Mouse (Mus musculus) adrenal gland (tissue): ENCODE data around the gene Gm49393.
"Not testable (repeated sequence)": the region's sequence is repeated elsewhere in the genome, so short reads cannot be mapped to it uniquely, and the experiment has no call there.

Experiments
- intact Hi-C: fragments of 180-260 bp; cut with DNase I; formaldehyde crosslinking; loops from one replicate; pipeline ENCODE4 v1.15.1; 2025
- long read RNA-seq, 2 experiments: library from polyadenylated mRNA; unstranded; transcript quantifications; one replicate each; pipeline ENCODE4 v2.0.0; 2020; ENCODE audit warnings: borderline replicate concordance in 1 of 2; ENCODE audit not compliant: insufficient replicate concordance in 1 of 2

The Gm49393 gene
- long read RNA-seq, experiment 1 = 0 reads
- long read RNA-seq, experiment 2 = 0 reads

DNA sequence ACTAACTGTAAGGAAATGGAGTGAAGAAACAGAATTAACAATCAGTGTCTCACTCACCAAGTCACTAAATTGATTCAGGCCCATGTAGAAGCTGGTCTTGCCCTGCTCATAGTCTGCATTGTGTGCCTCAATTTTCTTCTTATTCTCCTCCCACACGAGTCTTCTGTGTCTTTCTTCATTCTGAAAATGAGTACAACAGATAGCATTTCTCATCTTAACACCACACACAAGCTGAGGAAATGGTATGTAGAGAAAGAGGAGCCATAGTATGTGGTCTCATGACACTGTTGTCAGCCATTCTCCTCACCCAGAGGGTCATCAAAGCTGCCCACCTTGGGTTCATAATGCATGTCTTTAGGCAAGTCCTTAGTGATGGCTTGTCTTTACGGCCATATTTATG is at the start of gene Gm49393:
Gm49393 (minus strand) TSS at position 101 of the 400 bp plus-strand sequence.
- intact Hi-C loops = not testable (repeated sequence)

DNA sequence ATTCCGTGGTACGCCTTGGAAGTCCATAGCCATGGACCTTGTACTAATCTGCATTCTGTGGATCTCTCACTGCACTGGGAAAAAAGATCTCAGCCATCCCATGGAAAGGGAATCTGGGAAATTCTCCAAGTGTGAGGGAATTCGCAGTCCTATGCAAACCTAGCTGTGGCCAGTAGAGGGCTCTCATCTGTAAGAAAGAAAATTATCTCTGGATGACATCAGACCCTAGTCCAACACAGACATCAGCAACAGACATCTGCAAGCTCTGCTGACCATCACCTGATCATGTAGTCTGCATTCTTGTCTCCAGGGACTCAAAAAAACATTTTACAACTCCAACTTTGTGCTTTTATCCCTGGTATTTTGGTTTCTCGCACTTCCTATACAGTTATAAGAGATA is 36.9 kb upstream of the Gm49393 start:
- intact Hi-C loops = not testable (repeated sequence)

DNA sequence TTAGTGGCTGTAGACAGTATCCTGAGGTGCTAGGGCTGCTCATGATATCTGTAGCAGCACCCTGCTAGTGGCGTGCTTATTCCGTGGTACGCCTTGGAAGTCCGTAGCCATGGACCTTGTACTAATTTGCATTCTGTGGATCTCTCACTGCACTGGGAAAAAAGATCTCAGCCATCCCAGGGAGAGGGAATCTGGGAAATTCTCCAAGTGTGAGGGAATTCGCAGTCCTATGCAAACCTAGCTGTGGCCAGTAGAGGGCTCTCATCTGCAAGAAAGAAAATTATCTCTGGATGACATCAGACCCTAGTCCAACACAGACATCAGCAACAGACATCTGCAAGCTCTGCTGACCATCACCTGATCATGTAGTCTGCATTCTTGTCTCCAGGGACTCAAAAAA is 28.6 kb upstream of the Gm49393 start:
- intact Hi-C loops = not testable (repeated sequence)

DNA sequence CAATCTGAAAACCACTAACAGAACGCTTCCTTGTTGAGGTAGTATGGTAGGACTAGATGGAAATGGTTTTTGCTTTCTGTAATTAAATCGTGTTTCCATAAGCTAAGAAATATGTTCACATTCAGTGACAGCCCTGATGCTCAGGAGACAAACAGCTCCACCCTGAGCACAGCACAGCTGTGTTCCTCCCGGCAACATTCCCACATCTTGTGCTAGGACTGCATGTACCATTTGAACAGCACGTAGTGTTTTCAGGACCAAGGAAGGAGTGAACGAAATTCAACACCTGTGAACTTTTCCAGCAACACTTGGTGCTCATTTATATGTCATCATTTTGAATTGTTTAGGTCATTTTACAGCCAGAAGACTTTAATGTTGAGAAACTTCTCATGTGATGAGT is 26.3 kb upstream of the Gm49393 start:
- intact Hi-C loops = no loop called here

DNA sequence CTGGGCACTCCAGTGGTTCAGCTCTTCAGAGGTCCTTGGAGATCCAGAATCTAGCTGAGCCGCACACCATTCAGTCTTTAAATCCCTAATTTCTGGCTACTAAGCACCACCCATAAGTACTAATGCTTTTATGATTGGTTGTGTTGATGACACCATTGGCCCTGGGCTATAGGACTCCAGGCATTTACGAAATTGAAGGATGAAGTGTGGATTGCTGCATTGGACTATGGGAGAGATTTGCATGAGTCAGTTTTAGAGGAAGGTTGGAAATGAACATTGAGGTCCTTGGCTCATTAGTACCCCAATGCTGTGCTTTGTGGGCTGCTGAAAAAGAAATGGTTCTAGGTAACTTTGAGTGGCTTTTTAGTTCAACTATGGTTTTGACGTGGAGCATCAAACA is 6.5 kb upstream of the Gm49393 start, which contains the start of gene Tpbpa:
Tpbpa (minus strand) TSS at position 101 of the 400 bp plus-strand sequence.
- intact Hi-C loops = not testable (repeated sequence)

DNA sequence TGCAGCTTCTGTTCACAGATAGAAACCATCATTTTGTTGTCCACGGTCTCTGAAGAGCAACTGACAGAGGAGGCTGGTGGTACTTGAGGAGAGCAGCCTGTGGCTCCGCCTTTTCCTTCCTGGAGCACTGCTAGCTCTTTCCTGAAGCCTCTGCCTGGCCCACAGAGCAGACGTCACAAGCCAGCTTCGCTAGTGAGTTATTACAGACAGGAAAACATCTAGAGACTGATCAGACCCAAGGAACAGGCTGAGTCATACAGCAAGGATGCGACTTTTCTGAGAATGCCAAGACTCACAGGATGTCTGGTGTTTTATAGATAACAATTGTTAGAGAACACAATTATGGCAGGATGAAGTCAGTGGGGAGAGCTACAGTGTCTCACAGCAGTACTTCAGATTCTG is 1.1 kb upstream of the Gm49393 start, which contains the start of the genes Gm49391 and Ctla2a:
Gm49391 (minus strand) TSS at position 72 of the 402 bp plus-strand sequence.
Ctla2a (minus strand) TSS at position 126 of the 402 bp plus-strand sequence.
- intact Hi-C loops = no loop called here

DNA sequence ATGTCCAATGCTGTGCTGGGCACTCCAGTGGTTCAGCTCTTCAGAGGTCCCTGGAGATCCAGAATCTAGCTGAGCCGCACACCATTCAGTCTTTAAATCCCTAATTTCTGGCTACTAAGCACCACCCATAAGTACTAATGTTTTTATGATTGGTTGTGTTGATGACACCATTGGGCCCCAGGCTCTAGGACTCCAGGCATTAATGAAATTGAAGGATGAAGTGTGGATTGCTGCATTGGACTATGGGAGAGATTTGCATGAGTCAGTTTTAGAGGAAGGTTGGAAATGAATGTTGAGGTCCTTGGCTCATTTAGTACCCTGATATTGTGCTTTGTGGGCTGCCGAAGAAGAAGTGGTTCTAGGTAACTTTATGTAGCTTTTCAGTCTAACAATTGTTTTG is 30.6 kb downstream of the Gm49393 start, which contains the start of gene Tpbpb:
Tpbpb (minus strand) TSS at position 101 of the 400 bp plus-strand sequence.
- intact Hi-C loops = not testable (repeated sequence)

DNA sequence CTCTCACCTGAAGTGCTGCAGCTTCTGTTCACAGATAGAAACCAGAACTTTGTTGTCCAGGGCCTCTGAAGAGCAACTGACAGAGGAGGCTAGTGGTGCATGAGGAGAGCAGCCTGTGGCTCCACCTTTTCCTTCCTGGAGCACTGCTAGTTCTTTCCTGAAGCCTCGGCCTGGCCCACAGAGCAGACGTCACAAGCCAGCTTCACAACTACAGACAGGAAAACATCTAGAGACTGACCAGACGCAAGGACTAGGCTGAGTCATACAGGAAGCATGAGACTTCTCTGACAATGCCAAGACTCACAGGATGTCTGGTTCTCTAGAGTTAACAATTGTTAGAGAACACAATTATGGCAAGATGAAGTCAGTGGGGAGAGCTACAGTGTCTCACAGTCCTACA is 38.1 kb downstream of the Gm49393 start, which contains the start of gene Ctla2b:
Ctla2b (minus strand) TSS at position 120 of the 400 bp plus-strand sequence.
- intact Hi-C loops = no loop called here

DNA sequence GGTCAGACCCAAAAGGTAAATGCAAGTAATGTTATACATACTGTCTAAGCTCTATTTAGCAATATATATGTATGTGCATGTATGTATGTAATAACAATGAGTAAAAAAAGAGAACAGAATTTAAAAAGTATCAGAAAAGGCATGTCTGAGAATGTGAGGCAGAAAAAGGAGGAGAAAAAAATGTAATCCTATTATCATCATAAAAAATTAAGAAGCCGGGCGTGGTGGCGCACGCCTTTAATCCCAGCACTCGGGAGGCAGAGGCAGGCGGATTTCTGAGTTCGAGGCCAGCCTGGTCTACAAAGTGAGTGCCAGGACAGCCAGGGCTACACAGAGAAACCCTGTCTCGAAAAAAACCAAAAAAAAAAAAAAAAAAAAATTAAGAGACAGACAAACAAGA is 38.6 kb downstream of the Gm49393 start, which contains the start of gene Gm49392:
Gm49392 (minus strand) TSS at position 101 of the 400 bp plus-strand sequence.
- intact Hi-C loops = not testable (repeated sequence)

DNA sequence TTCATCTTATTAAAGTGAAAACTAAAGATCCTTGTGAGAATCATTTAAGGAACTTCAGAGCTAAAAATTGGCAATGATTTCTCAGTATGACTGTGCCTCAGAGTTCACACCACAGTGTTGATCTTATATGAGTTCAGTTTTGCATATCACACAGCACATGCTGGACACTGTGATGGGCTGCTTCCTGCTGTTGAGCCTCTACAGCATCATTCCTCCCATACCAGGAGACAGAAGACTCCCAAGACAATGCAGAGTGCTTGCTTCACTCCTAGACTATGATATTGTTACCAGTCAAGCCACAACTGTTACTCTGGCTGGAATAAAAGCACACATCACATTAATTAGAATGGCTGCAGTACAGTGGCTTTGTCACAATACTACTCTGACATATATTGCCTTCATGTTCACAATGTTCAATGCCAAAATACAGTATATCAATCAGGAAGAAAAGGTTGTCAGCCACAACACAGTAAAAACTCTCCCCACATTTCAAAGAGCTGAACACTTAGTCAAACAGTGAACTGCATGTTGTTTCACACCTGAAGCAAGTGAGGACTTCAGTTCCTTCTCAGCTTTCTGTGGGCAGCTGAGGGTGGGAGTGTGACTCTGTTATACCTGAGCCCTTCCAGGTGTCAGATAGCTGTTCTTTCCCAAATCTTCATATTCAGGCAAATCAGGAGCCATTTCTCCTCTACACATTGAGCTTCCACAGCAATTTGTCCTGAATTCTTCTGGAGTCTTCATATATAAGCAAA is 39.8 kb downstream of the Gm49393 start:
- intact Hi-C loops = no loop called here

DNA sequence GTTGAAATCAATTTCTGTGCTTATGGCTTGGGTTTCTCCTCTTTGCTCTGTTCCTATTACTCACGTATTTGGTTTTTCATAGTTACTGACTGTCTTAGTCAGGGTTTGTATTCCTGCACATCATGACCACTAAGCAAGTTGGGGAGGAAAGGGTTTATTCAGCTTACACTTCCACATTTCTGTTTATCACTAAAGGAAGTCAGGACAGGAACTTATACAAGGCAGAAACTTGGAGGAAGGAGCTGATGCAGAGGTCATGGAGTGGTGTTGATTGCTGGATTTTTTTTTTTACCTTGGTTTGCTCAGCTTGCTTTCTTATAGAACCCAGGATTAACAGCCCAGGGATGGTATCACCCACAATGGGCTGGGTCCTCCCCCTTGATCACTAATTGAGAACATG is 43.1 kb downstream of the Gm49393 start:
- intact Hi-C loops = no loop called here

DNA sequence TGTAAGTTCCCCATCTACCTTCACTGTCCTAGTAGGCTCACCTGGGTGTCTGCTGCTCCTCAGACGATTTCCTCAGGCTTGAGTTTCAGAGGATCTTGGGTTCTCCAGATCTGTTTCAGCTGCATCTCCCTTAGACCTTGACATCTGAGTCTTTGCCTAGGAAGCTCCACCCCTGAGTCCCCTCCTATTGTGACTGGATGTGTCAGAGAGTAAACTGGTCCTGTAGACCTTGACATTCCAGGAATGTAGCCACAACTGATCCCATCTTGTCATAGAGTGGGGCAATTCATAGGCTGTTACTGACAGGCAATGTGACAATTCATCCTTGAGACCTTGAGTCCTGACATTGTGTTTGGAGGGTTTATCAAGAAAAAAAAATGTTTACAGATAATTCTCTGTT is 71.1 kb downstream of the Gm49393 start, which contains the start of gene 4930486L24Rik:
4930486L24Rik (minus strand) TSS at position 195 of the 400 bp plus-strand sequence.
- intact Hi-C loops = no loop called here

DNA sequence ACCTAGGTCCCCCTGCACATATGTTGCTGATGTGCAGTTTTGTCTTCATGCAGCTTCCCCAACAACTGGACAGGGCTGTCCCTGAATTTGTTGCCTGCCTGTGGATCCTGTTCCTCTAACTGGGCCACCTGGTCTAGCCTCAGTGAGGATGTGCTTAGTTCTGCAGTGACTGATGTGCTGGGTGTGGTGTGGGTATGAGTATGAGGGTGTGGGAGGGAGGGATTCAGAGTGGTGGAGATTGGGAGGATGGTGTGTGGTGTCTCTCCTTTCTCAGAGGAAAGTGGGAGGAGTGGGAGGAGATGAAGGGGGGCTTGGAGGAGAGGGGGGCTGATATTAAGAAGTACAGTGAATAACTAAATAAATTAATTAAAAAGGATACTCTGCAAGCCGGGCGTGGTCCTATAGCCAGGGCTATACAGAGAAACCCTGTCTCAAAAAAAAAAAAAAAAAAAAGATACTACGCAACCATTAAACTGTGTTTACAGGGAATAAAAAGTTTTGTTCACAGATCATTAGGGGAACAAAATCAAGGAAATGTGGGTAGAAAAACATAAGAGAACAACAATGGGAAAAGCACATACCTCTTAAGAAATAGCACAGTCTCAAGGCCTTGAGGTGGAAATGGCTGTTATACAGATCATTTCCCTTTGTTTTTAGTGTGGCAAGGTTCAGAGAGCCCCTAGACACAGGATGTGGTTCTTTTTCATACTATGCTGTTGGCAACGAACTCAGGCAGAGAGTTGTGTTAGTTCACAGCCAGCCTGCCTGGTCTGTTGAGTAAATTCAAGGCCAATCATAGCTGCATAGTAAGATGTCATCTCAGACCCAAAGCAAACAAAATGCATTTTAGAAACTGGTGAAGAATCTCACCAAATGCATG is 86.9 kb downstream of the Gm49393 start:
- intact Hi-C loops = no loop called here

DNA sequence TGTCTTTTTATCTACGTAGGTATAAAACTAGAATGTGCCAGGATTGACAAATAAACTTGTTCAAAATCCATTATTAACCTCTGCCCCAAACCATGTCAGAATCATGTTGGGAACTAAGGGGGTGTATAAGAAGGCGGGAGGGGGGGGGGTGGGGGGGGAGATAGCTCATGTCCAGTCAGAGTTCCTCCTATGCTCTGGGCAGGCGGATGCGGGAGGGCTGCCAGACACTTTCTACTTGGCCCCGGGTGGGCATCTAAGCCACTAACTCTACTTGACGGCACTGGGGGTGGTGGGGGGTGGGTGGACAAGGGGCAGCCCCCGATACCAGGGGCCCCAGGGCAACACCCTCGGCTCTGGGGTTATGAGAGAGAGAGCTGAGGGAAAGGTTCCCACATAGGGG is 92.2 kb downstream of the Gm49393 start:
- intact Hi-C loops = no loop called here

DNA sequence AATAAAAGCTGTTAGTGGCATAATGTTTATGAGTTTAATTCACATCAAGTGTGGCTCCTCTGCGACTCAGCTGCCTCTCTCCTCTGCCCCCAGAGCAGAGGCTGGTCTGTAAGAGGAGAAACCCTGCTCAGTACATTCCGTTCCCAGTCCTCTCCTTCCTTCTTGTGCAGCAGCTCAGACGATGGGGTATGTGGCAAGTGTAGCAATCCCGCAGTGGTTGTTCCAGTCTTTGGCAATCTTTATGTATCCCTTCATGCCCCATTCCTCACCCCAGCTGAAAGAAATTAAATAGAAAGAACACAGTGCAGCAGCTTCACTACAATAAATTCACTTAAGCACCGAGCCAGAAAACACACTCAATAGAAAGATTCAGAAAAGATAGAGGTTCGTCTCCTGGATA is 92.7 kb downstream of the Gm49393 start:
- intact Hi-C loops = no loop called here

DNA sequence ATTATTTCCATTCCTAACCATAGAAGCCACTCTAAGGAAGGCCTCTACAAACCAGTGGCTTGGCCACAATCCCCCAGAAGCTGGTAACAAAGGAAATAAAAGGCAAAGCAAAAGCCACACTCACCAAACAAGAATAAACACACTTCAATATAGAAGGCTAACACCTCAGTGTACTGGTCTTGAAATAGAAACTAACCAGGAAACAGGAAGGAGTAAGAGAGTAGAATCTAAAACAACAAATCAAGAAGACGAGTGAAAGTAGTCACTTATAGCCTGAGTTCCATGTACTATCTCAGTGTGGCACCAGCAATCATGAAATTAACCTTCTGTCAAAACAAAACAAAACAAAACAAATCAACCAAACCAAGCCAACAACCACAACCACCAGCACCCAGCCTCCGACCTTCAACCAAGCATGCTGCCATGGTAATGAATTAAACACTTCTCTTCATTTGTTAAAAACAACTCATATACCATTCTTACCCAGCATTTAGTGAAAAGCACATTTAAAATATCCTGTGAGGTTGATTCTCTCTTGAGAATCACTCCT is 96.0 kb downstream of the Gm49393 start:
- intact Hi-C loops = no loop called here

DNA sequence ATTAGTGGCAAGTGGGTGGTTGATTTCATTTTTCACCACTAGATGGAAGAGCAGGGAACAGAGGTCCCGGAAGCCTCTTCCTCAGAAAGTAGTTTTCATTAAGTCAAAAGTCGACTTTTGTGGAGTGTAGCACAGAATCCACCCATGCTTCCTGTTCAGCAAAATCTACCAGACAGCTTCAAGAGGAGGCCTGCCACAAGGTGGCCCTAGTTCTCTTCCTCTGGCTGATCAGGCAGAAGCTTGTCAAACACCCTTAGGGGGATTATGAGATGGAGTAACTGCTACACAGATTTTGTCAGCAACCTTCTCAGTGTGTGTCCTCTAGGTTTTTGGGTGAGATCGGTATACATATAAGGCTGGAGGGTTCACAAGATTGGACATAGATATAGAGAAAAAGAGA is 109.3 kb downstream of the Gm49393 start:
- intact Hi-C loops = no loop called here

DNA sequence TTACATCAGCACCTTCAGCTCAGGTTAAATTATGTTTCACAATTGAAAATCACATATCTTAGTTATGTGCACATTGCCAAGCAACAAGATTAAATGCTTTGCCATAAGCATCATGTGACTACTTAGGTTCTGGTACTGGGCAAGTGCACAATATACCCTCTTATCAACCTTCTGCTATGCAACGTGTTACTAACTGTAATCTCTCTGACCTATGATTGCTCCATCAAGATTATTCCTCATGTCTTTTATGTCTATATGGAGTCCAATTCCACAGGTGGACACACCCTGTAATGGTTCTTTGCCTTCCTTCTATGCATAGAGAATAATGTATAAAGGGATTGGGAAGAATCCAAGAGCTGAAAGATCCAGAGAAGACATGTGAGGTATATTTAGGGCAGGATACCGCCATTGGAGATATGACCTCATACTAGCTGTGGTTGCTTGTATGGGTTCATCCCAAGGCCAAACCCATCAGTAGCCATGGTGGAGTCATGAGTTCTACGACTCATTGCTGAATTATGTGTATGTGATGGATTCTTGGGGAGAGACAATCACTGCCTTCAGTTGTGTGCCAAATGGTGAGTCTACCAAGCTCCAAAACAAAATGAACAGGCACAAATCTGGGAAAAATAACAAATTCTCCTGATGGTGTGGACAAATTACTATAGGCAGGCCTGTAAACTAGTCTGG is 114.8 kb downstream of the Gm49393 start:
- intact Hi-C loops = no loop called here

DNA sequence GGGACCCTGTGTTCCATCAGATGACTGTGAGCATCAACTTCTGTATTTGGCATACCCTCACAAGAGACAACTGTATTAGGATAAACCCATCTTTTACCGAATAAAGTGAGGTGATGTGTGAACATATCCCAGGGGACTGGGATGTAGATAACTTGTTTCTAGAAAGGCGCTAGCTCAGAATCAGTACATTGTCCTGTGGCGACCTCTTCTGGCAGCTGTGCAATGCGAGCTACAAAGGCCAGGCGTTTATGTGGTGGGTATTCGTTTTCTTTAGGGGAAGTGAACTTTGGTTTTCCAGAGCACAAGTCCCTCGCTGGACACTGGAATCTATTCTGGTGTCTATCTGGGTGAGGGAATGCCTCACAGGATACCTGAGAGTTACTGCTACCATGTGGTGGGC is 115.9 kb downstream of the Gm49393 start:
- intact Hi-C loops = loop anchor here (5.0 kb wide), 1 partner anchor 57 kb away; no protein-coding TSS in a partner anchor

DNA sequence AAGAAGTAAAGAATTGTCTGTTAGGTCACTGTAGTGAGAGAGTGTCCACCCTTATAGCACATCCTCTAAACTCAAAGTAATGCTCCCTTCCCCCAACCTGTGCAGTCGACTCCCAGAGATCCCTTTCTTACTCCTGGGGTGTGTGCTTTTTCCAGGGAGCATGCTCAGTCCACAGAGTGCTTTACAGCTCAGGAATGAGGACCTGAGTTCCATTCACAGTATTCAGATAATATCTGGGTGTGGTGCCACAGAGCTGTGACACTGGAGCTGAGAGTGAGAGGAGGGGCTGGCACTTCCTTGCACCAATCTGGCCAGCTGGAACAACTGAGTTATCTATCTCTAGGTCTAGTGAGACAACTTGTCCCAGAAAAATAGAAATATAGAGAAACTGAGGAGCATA is 121.7 kb downstream of the Gm49393 start:
- intact Hi-C loops = no loop called here

DNA sequence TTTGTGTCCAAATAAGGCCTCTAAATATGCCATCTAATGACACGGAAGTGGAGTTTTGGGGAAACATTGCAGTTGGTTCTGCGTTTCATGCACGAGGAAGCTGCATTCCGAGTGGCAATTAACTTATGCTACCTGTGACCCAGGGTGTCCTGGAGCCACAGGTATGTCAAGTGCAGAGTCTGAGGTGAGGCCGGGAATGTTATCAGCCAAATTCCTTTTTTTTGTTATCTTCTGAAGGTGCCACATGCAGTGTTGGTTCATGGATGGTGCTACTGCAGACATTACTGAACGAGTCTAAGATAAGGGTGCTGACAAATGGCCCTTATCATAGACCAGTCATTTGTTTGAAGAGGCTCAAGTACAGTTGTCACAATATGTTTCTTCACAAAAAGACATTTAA is 122.6 kb downstream of the Gm49393 start:
- intact Hi-C loops = no loop called here
